Mouse (Mus musculus) CH12.LX (cell line): ENCODE data around the gene Alox12b.
A peak's percentile ranks its signal among the peaks of the same experiment; 100 is the strongest.

ENCODE experiments used
- CTCF ChIP-seq, 2 experiments: IDR thresholded peaks in 1 of 2; conservative IDR thresholded peaks in 1 of 2; 2 replicates each; pipeline ENCODE4 v1.5.1; 2011 to 2012; ENCODE audit warnings: low read depth in 2 of 2, low read length in 2 of 2, improper control_type of control experiment in 1 of 2, inconsistent platforms in 1 of 2, mild to moderate bottlenecking in 1 of 2, moderate library complexity in 1 of 2
- EP300 ChIP-seq: IDR thresholded peaks from 2 replicates; pipeline ENCODE4 v1.6.1; 2011; ENCODE audit warnings: low read length, improper control_type of control experiment
- MAFK ChIP-seq: IDR thresholded peaks from 2 replicates; pipeline ENCODE4 v1.6.1; 2011; ENCODE audit warnings: low read length, improper control_type of control experiment; ENCODE audit not compliant: insufficient replicate concordance

- TF ChIP-seq MAFK (no peak), CTCF (conservative IDR thresholded peaks at IDR 0.05 in 1 of 2, IDR thresholded peaks at IDR 0.05 in 1 of 2; ENCODE audit: low read depth in 2 of 2, low read length in 2 of 2) (peak; percentile 81 to 83), EP300 (no peak)
Measured at GRCm38 (mm10) chr11:69171626-69172025, 14.8 kb downstream of the Alox12b start.
